Mouse (Mus musculus): ENCODE measurements around the gene Gm10645.

GRCm38 (mm10) chr8:83178228-83178742 lies 12.3 kb upstream of the Gm10645 start:
- TF ChIP-seq POLR2A (IDR thresholded peaks at IDR 0.05; ENCODE audit: low read depth, low read length) (no peak), CTCF (conservative IDR thresholded peaks at IDR 0.05; ENCODE audit: insufficient read depth, insufficient read length, low read depth, low read length) (no peak; the same call in 1 of the 2 replicates)
